Mouse (Mus musculus) G1E (cell line): ENCODE results near the gene Acap3.

Experiments used
- CTCF ChIP-seq: IDR thresholded peaks from 2 replicates; pipeline ENCODE4 v1.5.1; 2012; ENCODE audit warnings: low read depth, low read length, inconsistent platforms, mixed read lengths
- GATA1 ChIP-seq: IDR thresholded peaks from 2 replicates; pipeline ENCODE4 v1.6.1; 2012; ENCODE audit warnings: borderline replicate concordance, low read length, inconsistent platforms, mixed read lengths
- GATA2 ChIP-seq: IDR thresholded peaks from 2 replicates; pipeline ENCODE4 v1.6.1; 2012; ENCODE audit warnings: low read depth, low read length, inconsistent platforms, borderline replicate concordance
- POLR2AphosphoS5 ChIP-seq: IDR thresholded peaks from 2 replicates; pipeline ENCODE4 v1.6.1; 2012; ENCODE audit warnings: low read depth, low read length, inconsistent platforms; ENCODE audit not compliant: insufficient replicate concordance
- TAL1 ChIP-seq: conservative IDR thresholded peaks from 2 replicates; pipeline ENCODE4 v1.6.1; 2012; ENCODE audit warnings: low read depth, low read length, inconsistent platforms, mixed read lengths

DNA sequence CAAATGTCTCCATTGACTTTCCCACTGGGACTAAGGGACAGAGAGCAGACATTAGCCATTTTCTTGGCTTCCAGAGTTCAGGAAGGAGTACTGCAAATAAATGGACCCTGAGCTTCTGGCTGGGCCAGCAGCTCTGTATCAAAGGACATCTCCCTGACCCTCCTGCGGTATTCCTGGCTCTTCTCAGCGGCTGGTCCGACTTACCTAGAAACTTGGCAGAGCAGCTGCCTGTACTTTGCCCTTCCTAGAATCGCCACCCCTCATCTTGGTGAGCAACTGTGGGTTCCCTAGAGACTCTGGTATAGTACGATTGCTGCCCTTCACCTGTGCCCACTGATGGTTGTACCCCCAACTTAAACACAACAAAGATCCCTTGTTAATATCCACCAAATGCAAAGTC, 48.4 kb upstream of the Acap3 start:
- no peak for TF ChIP-seq TAL1
- TF ChIP-seq CTCF, result no peak
- TF ChIP-seq POLR2AphosphoS5, result no peak
- no peak for TF ChIP-seq GATA1
- no peak for TF ChIP-seq GATA2
